Mouse (Mus musculus): ENCODE measurements around the gene Il17rb.

Il17rb gene

DNA sequence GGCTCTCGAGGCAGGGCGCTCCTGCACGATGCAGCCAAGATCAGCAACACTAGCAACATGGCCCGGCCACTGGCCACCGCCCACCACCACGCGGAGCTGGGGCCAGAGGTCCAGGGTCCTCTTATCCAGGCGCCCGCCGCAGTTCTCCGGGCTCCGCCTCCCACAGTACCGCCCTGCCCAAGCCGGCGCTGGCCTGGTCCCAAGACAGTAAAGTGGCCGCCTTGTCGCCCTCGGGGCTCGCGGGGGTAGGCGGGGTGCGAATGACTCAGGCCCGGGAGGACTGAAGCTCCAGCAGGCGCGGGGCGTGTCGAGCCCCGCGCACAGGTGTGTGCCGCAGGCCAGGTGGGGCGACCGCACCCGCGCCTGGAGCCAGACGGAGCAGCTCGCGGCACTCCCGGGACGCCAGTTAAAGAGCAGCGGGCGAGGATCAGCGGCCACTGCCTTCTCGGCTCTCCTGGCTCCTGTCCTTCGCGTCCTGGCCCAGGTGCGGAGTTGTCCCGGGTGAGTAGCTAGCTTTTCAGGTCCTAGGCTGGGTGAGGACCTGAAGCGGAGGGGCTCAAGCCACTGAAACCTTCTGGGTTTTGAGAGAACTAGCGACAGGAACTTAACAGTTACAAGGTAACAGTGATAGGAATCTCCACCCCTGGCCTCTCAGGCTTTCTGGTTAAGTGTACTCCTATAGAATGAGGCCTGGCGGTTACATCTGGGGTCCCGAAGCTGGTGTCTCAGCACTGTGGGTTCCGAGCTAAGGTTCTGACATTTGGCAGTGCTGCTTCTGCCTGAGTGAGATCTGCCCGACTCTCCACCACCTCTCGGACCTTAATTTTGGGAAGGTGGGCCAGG lies at the start of gene Il17rb, which contains the start of gene Chdh:
Gene Il17rb (minus strand): TSS at position 164 of the 843 bp plus-strand sequence.
Gene Chdh (plus strand): TSS at position 291 of the 843 bp plus-strand sequence.
- no peak for DNase-seq

DNA sequence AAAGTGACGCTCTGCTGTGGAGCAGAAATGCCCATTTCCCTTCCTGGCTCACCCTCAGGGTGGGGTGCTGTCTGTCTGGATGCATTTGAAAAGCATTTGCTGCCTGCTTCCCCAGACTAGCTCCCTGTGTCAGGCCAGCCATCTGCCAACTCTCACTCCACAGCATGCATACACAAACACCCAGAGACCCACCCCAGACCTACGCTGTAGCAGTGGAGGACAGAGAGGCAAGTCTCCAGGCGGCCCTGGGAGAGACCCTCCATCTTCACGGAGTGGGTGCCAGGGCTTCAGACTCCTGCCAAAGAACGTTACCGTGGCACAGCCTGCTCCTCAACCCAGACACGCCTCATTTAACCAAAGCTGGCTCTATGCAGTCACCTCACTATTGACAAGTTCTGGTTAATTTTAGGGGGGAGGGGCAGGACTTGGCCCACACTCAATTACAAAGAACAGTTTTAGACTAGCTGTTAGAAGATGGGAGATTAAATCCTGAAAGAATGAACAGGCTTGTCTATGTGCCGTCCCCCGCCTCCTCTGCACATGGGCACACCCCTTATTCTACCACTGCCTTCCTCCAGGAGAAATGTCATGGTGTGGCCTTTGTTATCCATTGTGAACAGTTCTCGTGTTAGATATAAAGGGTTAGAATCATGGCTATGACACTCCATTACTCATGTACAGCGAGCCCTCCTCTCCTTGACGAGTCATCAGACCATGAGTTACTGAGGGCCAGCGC lies 47.5 kb upstream of the Il17rb start:
- DNase-seq: no peak

DNA sequence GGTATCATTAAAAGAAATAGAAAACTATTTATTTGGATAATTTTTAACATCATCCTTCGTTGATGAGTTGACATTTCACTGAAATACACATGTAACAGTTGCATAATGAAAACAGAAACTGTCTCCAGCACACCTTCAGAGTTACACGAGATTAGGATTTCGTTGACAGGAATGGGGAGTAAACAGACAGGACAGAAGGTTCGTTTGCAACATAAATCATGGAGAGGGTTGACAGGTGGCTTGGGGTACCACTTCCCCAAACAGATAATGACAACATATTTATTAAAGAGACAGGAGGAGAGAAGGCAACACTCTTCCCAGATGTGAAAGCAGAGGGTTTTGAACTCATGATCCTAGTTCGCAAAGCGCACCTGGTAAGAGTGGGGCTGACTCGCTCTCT lies 46.2 kb upstream of the Il17rb start:
- no peak for DNase-seq

DNA sequence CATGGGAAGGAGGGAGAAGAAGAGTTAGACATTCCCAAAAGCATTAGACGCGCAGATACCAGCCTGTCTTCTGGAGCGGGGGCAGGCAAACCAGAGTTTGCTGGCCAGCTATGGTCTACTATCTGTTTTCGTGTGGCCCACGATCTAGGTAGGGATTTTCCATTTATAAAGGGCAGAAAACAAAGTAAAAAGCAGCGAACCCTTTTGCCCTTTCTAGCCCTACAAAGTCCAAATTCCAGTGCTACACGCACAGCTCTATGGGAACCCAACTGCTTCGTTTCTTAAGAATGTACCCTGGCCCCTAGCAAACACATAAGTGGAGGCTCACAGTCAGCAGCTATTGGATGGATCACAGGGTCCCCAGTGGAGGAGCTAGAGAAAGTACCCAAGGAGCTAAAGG lies 41.6 kb upstream of the Il17rb start:
- DNase-seq: no peak

DNA sequence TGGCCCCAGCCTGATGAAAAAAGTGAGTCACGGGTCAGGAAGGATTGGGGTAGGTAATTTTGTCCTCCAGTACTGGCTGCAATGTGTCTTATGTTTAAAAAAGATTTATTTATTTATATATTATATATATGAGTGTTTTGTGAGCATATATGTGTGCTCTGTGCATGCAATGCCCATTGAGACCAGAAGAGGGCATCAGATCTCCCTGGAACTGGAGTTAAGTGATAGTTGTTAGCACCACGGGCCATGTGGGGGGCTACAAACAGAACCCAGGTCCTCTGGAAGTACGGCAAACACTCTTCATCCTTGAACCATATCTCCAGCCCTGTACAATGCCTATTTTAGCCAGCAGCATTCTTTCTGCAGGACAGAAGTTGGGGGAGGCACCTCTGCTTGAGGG lies 39.4 kb upstream of the Il17rb start:
- DNase-seq: no peak

DNA sequence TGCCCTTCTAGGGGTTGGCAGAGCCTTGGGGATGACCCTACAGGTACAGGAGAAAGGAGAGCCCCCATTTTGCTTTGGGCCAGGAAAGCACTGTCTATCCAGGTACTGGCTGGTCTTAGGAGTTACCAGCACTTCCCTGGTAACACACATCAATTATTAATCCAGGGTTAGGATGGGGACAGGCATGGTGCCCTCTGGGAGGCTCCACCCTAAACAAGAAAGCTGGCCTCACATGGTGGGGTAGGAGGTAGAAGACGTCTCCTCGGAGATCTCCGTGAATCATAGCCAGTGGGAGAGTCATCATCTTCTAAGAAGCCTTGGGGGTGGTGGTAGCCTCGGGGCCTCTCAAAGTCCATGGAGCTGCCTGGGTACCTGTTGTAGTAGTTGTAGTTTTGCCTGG lies 38.3 kb upstream of the Il17rb start:
- no peak for DNase-seq

DNA sequence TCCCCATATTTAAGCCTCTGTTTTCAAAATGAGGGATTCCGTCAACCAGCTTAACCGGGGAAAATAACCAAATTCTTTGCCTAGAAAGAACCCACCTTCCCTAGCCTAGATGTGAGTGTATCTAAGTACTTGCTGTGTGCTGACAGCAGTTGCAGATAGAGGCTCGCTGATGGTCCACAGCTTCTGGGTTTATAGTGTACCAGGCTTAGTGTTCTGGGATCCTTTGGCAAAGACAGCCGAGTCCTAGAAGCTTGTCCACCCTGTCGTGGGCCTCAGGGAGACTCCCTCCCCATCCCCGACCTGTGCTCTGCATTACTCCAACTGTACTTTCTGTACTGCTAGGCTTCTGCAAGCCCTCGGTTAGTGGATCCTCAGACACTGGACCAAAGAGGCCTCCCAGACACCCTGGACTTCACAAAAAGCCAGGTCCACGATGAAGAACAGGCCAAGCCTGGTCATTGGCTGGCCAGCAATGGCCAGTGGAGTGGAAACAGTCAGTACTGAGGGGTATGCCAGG lies 37.1 kb upstream of the Il17rb start:
- no peak for DNase-seq

DNA sequence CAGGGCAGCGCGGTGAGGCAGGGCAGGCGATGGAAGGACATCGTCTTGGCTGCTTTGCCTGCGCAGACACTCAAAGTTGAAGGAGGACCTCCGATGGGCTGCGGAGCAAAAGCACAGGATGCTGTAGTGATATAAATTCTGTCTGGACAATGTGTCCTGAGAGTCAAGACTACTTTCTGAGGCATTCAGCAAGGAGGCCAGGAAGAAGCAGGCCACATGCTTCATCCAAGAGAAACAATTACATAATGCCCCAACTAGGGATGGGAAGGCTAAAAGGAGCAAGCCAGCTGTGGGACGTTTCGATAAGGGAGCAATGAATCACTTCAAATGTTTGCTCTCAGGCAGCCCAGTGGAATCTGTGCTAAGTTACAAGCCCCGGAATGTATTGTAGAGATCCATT lies 36.5 kb upstream of the Il17rb start:
- DNase-seq: no peak

DNA sequence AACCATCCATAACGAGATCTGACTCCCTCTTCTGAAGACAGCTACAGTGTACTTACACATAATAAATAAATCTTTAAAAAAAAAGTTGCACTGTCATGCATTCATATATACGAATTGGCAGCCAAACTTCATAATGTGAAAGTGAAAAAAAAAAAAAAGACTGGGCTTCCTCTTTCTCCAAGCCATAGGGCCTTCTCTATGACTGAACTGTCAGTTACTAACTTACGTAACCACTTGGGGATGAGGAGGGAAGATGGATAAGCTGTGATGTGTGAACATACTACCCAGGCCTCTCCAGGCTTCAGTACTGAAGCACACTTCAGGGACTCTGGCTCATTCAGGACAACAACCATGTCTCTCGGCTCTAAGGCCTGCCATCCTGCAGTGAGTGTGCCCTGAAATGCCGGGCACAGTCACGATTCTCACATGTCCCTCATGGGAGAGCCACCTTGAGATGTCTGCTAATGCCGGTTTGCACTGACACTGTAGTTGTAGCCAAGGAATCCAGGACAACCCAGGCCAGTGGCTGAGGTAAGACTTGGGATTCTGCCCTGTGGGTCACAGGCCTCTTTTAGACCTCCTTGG lies 34.8 kb upstream of the Il17rb start:
- no peak for DNase-seq

DNA sequence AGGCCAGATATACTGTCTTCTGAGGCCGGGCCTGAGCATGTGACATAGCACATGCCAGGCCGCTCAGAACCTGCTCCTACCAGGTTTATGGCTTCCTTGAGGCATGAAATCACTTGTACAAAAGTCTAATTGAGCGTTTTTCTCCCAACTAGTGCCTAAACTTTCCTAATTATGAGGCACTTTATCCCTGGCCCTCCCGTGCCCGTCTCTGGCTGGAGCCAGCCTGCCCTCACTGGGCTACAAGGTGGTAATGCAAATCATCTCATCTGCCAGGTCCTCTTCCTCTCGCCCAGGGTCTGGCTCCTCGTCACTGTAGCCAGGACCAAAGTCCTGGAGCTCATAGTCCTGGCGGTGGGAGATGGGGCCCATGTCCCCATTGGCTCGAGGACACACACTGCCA lies 33.1 kb upstream of the Il17rb start:
- no peak for DNase-seq

DNA sequence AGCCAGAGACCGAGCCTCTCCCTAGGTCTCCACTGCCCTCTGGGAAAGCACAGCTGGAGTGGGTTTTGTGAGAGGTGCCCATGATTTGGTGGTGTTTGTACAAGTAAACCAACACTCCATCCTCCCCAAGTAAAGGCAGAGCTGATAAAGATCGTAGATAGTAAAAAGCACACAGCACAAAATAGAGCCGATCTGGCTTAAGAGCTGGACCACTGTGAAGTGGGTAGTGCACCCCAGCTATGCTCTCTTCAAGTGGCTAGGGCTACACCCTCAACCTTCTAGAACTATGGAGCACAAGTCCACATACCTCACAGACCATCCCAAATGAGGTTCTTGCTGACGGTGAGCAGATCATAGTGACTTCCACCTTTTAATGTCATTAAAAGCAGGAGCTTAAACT lies 30.7 kb upstream of the Il17rb start:
- DNase-seq: no peak

DNA sequence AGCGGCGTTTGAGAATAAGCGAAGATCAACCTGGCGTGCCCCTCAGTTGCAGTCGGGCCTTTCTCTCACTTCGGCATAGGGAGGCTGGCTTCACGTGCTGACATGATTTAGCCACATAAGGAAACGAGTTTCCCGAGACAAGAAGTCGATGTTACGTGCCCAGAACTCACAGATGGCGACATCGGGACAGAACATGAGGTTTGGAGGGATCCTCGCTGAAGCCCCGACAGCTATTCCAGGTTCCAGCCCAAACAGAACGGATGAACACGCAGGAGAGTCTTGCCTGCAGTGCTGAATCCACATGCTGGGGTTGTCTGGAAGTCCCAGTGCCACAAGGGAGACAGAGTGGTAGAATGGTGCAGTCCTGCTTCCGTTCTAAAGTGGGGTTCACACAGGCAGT lies 29.7 kb upstream of the Il17rb start:
- DNase-seq: no peak

DNA sequence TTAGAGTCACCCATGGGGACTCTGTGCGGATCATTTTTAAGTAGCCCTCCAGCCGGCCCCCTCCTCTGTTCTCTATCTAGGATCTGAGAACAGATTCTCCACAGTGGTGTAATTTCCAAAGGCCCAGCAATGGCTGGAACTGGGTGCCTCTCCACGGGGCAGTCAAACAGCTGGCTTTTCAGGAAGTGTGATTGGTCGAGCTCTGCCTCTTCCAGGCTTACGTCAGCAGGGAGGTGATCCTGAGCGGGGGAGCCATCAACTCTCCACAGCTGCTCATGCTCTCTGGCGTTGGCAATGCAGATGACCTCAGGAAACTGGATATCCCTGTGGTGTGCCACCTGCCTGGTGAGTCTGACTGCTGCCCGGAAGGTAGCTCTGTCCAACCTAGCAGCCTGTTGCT lies 24.7 kb upstream of the Il17rb start:
- DNase-seq: no peak

DNA sequence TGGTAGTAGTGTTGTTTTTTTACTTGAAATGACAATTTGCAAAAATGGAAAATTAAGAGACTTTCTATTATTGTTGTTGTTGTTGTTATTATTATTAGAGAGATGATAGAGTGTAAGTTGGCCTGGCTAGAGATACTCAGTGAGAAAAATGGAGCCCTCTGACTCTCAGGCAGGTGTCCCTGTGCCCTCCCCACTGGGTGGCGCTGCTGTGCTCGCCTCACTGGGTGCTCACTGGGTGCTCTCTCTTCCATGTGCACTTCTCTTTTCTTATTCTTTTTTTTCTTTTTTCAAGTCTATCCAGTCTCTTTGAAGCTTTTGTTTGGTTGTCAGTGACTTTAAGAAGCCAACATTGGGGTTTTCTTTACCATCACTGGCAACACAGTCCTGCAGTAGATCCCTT lies 18.7 kb upstream of the Il17rb start:
- no peak for DNase-seq

DNA sequence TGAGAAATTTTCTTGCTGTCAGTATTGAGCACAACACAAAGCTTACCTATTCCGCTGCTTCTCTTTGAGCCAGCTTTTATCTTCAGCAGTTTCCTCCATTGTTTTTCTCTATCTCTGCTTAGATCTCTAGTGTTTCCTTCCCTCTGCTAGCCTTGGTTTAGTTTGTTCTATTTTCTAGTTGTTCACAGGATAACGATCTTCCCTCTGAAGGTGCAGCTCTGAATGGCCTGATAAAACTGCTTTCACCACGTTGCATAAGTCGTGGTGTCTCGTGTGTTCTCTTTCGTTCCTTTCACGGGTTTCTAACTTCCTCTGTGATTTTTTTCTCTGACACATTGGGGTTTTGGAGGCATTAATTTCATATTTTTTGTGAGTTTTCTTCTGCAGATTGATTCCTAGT lies 15.7 kb upstream of the Il17rb start:
- no peak for DNase-seq

DNA sequence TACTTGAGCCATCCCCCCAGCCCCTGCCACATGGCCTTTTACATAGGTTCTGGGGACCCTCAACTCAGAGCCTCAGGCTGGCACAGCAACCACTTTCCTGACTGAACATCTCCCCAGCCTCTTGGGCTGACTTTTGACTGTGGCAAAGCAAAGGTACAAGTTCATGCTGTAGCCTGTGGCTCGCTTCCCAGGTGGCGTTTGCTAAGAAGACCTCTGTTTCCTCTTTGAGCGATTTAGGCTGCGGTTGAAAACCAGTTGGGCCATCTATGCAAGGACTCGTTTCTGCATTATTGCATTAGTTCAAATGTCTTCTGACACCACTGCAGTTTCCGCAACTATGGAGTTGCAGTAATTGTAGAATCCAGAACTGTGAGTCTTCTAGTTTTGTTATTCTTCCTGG lies 13.8 kb upstream of the Il17rb start:
- DNase-seq: no peak

DNA sequence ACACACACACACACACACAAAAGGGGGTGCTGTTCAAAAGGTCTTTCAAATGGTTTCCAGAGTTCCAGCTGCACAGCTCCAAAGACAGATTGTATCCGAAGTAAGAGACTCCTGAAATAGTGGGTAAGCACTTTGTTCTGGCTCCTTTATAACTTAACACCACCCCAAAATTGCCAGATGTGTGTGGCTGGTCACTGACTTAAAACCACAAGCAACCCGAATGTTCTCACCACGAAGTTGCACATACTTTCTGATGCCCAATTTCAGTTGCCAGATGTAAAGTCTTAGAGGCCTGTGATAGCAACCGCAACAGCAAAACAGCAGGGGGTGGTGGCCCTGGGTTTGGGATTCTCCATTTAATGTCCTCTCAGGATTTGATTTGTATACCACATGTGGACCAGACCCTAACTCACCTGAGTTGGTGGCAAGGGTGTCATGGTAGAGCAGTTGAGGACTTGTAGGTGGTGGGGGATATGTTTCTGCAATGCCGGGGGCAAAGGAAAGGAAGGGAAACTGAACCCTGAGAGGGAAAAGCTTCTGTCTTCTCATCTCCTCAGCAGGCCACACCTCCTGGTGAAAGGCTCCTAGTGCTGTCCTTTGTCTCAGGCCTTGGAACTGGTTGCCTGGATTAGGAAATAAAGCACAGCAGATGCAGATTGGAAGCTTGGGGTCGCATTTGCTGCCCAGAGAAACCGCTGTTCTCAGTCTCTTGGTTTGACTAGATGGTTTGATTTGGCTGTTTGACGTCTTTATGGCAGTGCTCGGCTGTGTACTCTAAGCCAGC lies 11.3 kb upstream of the Il17rb start:
- no peak for DNase-seq

DNA sequence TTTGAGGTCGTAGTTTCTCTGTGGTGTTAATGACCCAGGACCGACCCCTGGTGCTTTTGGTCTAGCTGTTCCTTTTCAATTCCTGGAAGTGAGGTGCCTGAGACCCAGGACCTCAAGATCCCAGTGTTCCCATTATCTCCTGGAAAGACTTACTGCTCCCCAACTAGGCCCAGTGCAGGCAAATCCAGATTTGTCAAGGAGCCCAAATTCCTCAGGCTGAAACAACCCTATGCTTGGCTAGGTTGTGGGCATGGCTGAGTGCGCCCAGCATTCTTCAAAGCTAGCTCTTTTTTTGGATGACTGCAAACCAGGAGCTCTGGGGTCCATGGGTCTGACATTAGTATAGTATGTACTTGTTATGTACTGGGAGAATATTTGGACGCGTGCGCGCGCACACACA lies 10.7 kb upstream of the Il17rb start:
- DNase-seq: no peak

DNA sequence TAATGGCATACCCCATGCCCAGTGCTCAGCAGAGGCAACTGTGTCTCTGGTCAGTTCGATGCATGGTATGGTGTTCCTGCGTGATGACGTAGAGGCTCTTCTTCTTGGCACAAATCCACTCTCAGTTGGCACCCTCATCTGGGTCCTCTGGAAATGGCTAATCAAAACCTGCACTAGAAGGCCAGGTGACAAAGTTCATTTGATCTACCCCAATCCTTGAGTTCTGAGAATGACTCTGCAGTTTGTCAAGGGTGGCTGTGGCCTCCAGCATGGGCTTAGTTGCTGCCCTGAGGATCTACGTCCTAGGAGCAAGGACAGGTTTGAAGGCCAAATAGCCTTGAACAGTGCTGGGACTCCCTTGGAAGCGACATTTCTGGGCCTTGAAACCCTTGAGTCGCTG lies 10.2 kb upstream of the Il17rb start:
- DNase-seq: no peak

DNA sequence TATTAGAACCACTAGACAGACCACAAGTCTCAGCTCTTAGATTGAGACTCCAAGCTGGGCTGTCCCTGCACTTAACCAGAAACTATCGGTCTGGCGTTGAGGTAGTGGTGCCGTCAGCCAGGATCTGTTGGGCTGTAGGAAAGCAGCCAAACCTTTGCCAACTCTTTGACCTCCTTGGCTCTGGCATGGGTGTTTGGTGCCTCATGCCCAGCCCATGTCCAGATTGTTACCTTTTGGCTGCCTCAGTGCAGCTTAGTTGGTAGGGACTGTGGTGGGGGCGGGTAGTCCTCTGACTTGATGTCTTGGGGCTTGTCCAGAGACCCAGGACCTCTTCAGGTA lies 9.7 kb upstream of the Il17rb start:
- DNase-seq: no peak

DNA sequence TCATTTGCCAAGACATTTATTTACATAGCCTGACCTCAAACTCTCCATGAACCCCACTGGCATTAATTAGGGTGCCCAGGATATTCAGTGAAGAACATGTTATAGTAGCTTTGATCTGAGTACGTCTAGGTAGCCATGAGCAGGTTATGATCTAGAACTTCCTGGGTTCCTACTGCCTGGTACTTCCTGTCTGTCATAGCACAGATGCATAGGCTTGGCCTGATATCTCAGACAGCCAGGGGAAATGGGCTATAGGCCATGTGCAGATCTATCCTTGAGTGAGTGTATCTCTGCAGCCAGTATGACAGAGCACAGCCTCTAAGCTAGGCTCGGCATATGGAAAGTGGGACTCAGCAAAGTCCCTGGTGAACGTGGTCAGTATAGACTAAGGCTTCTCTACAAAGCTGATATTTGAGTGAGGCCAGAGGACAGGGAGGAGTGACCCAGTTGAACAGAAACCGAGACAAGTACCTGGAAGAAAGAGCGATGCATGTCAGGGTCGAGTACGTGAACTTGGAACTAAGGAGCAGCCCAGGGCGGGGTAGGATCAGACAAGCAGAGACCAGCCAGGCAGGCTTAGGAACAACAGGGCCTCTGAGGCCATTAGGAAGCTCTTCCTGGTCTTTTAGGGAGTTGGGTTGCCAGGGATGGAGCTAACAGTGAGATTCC lies 9.2 kb upstream of the Il17rb start:
- DNase-seq: no peak

DNA sequence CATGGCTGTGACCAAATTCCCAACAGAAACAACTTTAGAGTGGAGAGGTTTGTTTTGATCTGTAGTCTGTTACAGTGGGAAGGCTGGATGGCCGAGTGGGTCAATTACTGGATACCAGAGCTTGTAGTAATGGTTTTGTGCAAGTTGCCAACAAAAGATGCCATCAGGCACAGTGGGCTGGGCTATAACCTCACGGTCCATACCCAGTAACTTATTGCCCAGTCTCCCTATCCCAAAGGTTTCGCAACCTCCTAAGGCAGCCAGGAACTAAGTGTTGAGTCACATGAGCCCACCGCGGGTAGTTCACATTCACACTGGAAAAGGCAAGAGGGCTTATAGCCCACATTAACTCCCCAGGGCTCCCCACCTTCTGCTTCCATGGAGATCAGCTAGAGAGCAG lies 8.0 kb upstream of the Il17rb start:
- no peak for DNase-seq

DNA sequence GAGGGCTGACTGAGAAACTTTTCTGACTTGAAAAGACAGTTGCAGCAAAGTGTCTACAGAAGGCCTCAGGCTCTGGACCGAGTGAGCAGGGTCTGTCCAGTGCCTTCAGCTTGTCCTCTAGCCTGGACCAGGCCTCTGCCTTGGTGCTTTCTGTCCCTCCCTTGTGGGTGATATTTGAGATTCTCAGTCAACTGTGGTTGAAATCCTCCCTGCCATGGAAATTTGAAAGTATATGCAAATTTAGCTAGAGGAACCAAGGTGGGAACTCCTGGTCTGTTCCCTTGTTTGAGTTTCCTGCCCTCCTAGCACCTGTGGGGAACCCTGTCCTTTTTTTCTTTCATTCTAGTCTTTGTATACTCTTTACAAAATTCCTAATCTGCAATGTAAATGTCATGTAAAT lies 6.3 kb upstream of the Il17rb start:
- no peak for DNase-seq
